Mouse (Mus musculus): ENCODE data around the gene 1700109H08Rik. TPM values are rescaled to one million over a fixed set of nuclear protein-coding genes. Genes with fewer than 3 reads are reported as not detected.
"Not testable (repeated sequence)": the region's sequence is repeated elsewhere in the genome, so short reads cannot be mapped to it uniquely, and the experiment has no call there.

1700109H08Rik gene
- 1 to 10 TPM; 2.7 to 3.5 TPM for total RNA-seq (2021)
- long read RNA-seq, experiment 1, result 0 reads
- long read RNA-seq, experiment 2, result 0 reads

DNA sequence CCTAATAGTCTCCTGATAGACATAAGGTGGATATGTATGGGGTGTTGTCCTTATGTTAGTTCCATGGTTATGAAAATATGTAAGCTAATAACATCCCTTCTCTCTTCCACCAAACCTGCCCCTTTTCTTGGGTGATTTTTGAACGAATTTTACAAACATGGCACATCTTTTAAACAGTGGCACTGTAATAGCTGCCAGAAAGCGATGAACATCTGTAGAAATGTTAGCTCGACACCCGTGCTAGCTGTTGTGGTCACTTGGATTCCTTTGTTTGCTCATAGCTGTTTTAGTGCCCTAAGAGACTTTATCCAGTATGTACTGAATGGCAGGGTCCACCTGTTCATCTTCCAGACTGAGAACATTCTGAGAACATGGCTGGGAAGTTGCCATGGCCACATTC is at the start of gene 1700109H08Rik:
TSS of gene 1700109H08Rik (plus strand) at position 301 of the 400 bp plus-strand sequence.
- intact Hi-C loops (cut with DNase I), result no loop called here
- no peak for DNase-seq (ENCODE audit: low spot score in 2 of 2)

DNA sequence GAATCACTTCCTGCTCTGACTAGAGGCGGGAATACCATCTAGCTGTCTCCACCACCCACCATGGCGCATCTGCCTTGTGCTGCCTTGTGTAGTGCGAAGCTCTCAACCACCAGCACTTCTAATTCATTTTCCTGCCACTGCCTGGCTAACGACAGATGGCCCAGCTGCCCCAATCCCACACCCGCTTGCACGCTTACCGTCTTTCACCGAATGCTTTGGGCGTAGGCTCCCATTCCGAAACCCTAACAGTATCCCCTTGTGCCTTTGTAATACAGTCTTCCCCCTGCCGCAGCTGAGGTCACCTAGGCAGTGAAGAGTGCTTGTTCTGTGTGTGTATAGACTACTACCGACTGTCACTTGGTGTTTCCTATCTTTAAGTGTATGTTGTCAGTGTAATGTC is 49.6 kb upstream of the 1700109H08Rik start:
- DNase-seq (ENCODE audit: low spot score in 2 of 2), result no peak
- intact Hi-C loops (cut with DNase I), result no loop called here

DNA sequence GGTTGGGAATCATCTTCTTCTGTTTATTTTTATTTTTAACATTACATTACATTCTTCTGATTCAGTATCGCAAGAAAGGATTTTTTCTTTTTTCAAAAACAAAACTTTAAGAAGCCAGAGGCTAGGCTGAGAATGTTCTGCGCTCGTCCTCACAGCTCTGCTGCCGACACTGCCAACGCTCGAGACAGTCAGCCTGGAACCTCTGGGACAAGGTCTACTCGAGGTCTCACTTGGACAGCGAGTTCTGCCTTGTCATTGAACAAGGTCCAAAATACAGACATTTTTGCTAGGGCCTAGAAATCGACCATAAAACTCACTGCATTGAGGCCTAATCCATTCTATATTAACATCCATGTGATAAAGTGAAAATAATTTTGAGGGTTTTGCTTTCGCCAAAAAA is 48.5 kb upstream of the 1700109H08Rik start:
- DNase-seq (ENCODE audit: low spot score in 2 of 2), result no peak
- intact Hi-C loops (cut with DNase I), result no loop called here

DNA sequence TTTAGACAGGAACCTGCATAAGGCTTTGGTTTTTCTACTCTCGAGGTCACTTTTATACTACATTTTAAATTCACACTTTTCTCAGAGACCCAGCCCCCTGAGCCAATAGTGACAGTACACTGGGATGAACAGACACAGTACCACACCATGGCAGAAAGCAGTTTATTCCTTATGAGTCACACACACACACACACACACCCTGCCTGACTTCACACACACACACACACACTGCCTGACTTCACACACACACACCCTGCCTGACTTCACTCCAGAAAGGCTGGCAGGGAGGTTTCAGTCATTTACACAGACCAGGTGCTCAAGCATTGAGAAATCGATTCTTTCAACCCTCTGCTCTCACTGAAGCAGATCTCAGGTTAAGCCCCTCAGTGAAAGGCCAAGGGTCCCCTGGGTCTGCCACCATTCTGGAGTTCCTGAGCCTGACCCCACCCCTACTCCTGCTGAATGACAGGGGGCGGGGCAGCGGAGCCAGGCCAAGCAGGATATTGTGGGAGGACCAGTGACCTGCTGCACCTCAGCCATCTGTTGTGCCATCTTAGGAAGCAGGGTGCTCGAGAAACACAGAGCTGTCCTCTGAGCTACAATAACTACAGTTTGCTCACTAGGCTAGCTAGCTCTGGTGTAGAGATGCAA is 44.2 kb upstream of the 1700109H08Rik start:
- DNase-seq (ENCODE audit: low spot score in 2 of 2), result no peak
- intact Hi-C loops (cut with DNase I), result no loop called here

DNA sequence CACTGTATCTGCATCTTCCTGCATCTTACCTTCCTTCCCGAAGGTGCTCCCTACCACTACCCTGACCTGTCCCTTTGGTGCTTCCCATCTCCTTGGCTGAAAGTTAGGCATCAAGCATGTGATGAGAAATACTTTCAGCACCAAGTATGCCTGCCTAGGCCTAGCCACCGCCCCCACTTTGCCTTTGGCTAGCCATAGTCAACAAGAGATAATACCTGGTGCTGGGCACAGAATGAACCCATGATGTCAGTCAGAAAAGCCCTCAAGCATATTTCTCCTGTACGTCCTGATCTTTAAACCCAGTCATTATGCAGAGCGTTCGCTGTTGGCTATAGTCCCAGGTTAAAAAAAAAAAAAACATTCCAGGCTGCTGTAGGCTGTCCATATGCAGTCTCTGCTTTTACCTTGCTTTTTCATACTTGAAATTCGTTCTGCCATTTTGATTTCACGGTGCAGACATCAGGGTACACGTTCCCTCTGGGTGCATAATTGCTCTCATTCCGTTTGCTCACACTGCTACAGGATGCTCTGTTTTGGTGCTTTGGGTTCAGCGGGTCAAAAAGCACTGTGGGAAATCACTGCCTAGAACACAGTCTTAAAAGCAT is 41.7 kb upstream of the 1700109H08Rik start:
- intact Hi-C loops (cut with DNase I), result no loop called here
- DNase-seq (ENCODE audit: low spot score in 2 of 2), result no peak

DNA sequence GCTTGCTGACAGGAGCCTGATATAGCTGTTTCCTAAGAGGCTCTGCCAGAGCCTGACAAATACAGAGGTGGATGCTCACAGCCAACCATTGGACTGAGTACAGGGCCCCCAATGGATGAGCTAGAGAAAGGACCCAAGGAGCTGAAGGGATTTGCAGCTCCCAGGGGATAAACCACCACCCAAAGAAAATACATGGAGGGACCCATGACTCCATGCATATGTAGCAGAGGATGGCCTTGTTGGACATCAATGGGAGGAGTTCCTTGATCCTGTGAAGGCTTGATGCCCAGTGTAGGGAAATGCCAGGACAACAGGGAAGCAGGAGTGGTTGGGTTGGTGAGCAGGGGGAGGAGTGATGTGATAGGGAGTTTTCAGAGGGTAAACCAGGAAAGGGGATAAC is 39.3 kb upstream of the 1700109H08Rik start:
- DNase-seq (ENCODE audit: low spot score in 2 of 2); intact Hi-C loops (cut with DNase I): not testable (repeated sequence)

DNA sequence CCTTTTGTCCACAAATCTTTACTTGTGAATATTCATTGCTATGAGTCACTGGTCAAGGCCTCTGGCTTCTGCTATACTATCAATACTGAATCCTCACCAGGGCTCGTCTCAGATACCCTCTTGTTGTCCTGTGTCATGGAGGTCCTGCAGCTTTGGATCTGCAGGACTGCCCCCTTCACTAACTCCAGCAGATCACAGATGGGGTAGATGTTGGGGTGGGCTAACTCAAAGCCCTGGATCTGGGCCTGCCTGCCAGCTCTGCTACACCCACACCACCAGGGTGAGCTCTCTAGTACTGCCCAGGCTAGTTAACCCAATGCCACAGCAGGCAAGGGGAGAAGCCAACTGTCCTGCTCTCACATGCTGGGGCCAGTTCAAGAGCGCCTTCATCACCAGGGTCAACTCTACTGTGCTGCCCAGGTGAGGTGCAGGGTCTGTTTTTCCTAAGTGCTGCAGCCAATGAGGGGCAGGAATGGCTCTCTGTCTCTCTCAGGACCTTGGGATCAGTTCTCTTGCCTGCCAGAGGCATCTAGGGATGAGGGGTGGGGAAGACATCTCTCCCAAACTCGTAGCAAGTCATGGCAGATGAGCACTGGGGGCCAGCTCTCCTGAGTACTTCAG is 34.7 kb upstream of the 1700109H08Rik start:
- intact Hi-C loops (cut with DNase I), result no loop called here
- no peak for DNase-seq (ENCODE audit: low spot score in 2 of 2)

DNA sequence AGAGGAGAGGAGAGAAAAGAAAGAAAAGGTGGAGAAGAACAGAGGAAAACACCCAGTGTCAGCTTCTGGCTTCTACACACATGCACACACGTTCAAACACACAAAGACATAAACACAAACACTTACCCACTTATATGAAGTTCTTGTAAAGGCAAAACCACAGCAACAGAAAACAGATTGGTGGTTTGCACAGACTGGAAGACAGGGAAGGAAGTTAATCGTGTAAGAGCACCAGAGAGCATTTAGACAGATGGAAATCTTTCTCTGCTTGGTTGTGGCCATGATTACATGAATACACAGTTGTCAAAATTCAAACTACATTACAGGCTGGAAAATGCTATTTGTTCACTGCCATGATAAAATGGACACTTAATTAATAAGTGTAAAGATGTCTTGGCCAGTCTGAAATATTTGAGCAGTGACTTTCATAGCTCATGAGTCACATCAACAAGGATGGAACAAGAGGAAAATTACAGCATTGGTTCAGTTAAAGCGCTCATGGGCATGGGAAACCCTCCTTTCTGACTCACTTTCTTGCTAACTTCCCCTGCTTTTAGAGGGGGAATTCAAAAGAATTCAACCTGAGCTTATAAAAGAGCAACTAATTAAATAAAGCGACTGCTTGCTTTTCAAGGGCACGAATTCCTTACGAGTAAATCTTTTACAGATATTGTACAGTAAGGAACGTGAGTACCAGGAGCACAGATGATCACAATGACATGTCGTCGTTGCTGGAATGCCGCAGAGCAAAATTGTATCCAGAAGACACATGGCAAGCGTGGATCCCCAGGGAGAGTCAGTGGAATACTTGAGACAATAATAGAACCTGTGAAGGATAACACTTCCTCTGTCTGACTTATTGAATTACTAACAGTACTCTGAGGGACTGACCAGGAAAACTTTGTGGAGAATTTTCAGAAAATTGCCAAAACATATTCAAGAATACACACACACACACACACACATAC is 32.6 kb upstream of the 1700109H08Rik start:
- DNase-seq (ENCODE audit: low spot score in 2 of 2), result no peak

DNA sequence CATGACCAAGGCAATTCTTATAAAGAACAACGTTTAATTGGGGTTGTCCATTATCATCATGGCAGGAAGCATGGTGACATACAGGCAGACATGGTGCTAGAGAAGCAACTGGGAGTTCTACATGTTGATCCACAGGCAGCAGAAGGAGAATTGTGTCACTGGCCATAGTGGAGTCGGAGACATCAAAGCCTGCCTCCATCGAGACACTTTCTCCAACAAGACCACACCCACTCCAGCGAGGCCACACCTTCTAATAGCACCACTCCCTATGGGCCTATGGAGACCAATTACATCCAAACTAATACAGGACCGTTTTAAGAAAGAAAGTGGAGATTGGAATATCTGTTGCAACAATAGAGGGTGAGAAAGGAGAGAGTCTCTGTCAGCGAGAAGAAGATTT is 29.5 kb upstream of the 1700109H08Rik start:
- intact Hi-C loops (cut with DNase I), result no loop called here
- no peak for DNase-seq (ENCODE audit: low spot score in 2 of 2)

More for the DNA sequence above, 32.6 kb upstream of the 1700109H08Rik start:
- intact Hi-C loops (cut with DNase I), result no loop called here

DNA sequence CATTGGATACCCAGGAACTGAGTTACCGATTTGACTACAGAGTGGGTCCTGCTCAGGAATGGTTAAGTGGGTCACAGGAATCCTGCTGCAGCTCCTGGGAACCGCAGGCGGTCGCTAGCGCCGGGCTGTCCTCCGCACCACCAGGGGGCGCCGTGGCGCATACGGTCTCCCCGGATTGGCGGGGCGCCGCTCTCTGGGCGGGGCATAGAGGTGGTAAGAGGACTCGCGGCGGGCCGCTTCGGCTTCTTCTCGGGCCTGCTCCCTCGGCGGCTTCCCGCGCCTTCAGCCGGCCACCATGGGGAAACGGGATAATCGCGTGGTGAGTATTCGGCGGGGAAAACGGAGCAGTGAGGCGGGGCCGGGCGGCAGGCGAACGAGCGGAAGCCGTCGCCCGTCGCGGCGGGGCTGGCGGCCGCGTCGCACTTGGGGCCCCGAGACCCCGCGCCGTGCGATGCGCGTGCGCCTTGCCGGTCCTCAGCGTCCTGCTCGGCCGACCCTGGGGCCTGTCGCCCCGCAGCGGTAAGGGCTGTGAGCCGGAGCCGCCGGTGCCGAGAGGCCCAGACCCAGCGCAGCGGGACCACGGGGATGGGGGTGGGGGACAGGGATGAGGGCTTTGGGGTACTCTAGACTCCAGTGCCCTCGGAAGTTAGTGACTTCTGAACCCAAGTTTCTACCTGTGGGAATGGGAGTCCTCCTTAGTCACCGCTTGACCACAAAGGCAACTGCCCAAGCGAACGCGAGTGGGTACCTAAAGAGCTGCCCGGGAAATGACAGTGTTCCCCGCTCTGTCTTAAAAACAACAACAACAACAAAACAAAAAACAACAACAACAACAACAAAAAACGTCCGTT is 27.5 kb upstream of the 1700109H08Rik start, which contains the start of gene Fam133b:
TSS of gene Fam133b (plus strand) at position 205 of the 851 bp plus-strand sequence.
- intact Hi-C loops (cut with DNase I), result no loop called here
- DNase-seq (ENCODE audit: low spot score in 2 of 2), result peak; percentile 96 to 98

DNA sequence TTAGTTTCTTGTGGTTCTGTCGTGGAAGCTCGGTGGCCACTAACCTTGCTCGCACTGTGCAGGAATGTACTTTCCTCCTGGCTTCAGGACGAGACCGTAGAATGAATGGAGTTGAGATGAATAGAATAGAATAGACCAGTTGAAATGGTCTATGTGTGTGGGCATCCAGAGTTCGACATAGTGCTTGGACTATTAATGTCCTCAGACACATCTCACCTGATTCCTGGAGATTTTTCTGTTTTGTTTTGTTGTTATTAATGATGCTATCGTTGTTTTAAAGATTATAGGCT is 26.9 kb upstream of the 1700109H08Rik start:
- no peak for DNase-seq (ENCODE audit: low spot score in 2 of 2)
- intact Hi-C loops (cut with DNase I), result no loop called here

DNA sequence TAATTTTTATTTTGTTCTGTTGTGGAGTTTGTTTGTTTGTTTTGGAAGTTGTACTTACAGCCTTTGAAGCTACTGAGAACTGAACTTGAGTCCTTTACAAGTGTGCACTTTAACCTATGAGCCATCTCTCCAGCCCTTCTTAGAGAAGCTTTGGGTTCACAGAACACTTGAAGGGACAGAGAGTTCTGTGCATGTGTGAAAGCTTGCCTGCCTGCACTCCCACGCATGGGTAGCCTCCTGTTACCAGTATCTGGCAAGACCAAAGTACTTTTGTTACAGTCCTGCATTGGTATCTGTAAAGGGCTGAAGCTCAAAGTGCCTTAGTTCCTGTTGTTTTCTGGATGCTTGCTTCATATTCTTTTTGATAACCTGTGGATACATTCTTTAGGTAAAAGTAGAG is 25.1 kb upstream of the 1700109H08Rik start:
- no peak for DNase-seq (ENCODE audit: low spot score in 2 of 2)
- intact Hi-C loops (cut with DNase I), result no loop called here

DNA sequence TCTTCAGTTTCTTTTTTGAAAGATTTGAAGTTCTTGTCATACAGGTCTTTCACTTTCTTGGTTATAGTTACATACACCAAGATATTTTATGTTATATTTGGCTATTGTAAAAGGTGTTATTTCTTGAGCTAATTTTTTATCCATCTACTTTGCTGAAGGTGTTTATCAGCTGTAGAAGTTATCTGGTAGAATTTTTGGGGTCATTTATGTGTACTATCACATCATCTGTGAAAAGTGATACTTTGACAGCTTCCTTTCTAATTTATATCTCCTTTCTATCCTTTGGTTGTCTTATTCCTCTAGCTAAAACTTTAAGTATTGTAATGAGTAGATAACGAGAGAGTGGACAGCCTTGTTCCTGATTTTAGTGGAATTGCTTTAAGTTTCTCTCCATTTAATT is 19.9 kb upstream of the 1700109H08Rik start:
- intact Hi-C loops (cut with DNase I), result no loop called here
- no peak for DNase-seq (ENCODE audit: low spot score in 2 of 2)

DNA sequence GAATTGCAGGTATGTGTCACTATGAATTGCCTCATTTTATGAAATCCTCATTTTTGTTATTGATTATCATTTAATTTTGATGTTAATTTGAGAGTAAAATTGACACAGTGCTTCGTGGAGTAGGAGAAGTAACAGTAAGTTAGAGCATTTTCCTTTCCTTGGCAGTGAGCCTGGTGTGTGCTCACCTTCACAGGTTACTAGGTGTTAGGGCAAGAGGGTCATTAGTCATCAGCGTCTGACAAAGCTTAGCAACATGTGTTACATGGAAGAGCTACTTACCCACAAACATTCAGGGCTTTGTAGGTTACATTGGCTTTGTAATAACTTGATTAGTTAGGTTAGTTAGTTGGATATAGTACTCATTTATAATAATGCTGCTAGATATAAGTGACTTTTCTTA is 17.2 kb upstream of the 1700109H08Rik start:
- intact Hi-C loops (cut with DNase I), result no loop called here
- no peak for DNase-seq (ENCODE audit: low spot score in 2 of 2)

DNA sequence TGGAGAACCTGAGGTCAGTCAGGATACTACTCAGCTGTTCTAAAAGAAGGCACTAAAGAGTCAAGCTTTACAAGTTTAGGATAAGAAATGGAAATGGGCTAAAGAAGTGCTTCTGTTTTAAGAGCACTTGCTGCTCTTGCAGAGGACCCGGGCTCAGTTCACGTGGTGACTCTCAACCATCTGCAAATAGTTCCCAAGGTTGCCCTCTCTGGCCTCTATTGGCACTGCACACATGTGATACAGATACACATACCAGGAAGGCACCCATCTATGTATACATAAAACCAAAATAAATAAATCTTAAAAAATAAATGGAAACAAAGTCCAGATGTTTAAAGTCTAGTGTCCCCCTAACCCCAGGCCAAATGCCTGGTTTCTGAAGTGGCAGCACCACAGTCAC is 3.5 kb downstream of the 1700109H08Rik start:
- intact Hi-C loops (cut with DNase I), result no loop called here
- DNase-seq (ENCODE audit: low spot score in 2 of 2), result no peak

DNA sequence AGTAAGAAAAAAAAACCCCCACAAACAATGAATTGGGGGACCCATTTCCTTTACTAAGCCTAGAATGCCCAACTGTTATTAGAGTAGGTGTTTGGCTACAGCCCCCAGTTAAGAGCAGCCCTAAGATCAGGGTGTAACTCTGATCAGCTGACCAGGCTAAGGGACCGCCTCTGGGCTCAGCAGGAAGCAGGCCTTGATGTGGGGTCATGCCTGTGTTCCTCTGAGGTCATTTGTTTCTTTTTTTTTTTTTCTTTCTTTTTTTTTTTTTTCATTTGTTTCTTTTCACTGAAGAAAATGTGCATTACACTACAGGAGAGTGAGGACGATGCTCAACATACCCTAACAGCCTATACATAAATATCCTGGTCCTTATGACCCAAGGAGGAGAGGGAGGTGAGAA is 6.6 kb downstream of the 1700109H08Rik start:
- DNase-seq (ENCODE audit: low spot score in 2 of 2), result no peak
- intact Hi-C loops (cut with DNase I), result no loop called here

DNA sequence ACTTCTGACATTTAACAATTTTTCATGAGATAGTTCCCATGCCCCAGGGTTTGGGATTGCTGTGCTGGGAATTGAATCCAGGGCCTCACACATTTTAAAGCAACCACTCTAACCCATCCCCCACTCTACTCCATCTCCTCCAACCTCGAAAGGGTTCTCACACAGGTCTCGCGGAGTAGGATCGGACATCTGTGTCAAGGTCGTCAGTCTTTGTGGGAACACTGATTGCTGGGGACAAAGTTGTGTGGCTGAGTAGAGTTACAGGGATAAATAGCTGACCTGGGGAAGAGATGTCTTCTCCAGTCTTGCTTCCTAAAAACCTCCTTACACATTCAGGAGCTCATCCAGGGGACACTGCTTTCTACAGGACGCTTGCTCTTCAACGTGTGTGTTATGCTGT is 7.7 kb downstream of the 1700109H08Rik start:
- DNase-seq (ENCODE audit: low spot score in 2 of 2), result no peak
- intact Hi-C loops (cut with DNase I), result no loop called here

DNA sequence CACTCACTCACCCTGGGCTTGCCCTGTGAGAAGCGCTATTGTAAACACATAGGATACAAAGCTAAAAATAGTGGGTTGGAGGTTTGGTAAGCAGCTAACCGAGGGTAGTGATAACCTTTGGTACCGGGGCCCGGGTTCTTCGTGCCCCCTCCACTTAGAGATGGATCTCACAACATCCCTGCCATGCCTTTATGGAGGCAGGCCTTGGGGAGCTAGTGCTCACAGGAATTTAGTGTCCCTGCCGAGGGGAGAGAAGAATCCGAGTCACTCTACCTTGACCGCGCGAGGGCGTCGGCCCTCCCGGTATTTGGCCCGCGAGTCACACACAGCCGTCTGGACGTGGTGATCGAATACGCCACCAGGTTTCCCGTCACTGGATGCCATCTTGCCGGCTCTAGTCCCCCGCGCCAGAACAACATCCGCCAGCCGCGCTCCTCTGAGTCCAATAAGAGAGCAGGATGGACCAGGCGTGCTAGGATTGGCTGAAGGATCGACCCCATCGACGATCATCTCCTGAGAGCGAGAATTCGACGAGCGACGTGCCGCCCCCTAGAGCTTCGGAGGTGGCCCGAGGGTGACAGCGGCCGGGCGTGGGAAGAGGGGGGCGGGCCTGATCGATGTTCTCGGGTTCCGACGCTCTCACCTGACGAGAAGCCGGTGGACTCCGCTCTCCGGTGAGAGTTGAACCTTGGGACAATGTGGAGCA is 24.5 kb downstream of the 1700109H08Rik start, which contains the start of gene Pex1:
TSS of gene Pex1 (plus strand) at position 374 of the 706 bp plus-strand sequence.
- intact Hi-C loops (cut with DNase I), result no loop called here
- peak; percentile 96 to 98 for DNase-seq (ENCODE audit: low spot score in 2 of 2)

Measured in left cerebral cortex, postnatal 14 days (tissue).